Mouse (Mus musculus): ENCODE measurements around the gene 1110059G10Rik. TPM values are rescaled to one million over a fixed set of nuclear protein-coding genes. Genes with fewer than 3 reads are reported as not detected.

Gene 1110059G10Rik
- total and polyA plus RNA-seq, 3 experiments, result 8.7 to 20.9 TPM; not detected in 1

- H3K36me3 ChIP-seq (ENCODE audit: control insufficient read depth in 1 of 2, insufficient read depth in 2 of 2, low read length in 2 of 2), result no peaks in the 10 kb centered on the region
- H3K4me3 ChIP-seq (ENCODE audit: control insufficient read depth in 1 of 2, insufficient read depth in 1 of 2, low read depth in 2 of 2, low read length in 2 of 2), result no peak overlapping the region
- no peak overlapping the region for H3K27ac ChIP-seq (ENCODE audit: control insufficient read depth, low read depth, low read length)
Observed at GRCm38 (mm10) chr9:122928915-122929314, 21.9 kb downstream of the 1110059G10Rik start.

GRCm38 (mm10) chr9:122922936-122923381 lies 27.8 kb downstream of the 1110059G10Rik start, which contains the start of gene Zfp105:
TSS of gene Zfp105 (plus strand) at chr9:122923072.
- H3K4me3 ChIP-seq (ENCODE audit: control insufficient read depth in 1 of 2, insufficient read depth in 1 of 2, low read depth in 2 of 2, low read length in 2 of 2), result no peak within 1 kb of the TSS
- TF ChIP-seq MXI1 (IDR thresholded peaks at IDR 0.05; ENCODE audit: low read depth, low read length) (no peak), NELFE (IDR thresholded peaks at IDR 0.05; ENCODE audit: low read depth, low read length) (no peak), GABPA (IDR thresholded peaks at IDR 0.05; ENCODE audit: low read depth, low read length) (no peak), SMC3 (IDR thresholded peaks at IDR 0.05; ENCODE audit: low read depth, low read length) (no peak), TBP (IDR thresholded peaks at IDR 0.05; ENCODE audit: low read depth, low read length) (no peak), ELF1 (IDR thresholded peaks at IDR 0.05; ENCODE audit: low read depth, low read length) (no peak), USF1 (IDR thresholded peaks at IDR 0.05; ENCODE audit: low read depth, low read length) (no peak), ZMIZ1 (IDR thresholded peaks at IDR 0.05; ENCODE audit: low read depth, low read length) (no peak), MAFK (IDR thresholded peaks at IDR 0.05; ENCODE audit: borderline replicate concordance, low read depth, low read length) (no peak), ZC3H11A (IDR thresholded peaks at IDR 0.05; ENCODE audit: low read depth, low read length) (no peak), GATA1 (IDR thresholded peaks at IDR 0.05; ENCODE audit: low read depth, low read length) (no peak), RAD21 (IDR thresholded peaks at IDR 0.05; ENCODE audit: low read depth, low read length) (no peak)
- DNase-seq (ENCODE audit: low read depth, low spot score), result no peak
- H3K4me1 ChIP-seq (ENCODE audit: control insufficient read depth in 1 of 2, insufficient read depth in 2 of 2, low read length in 2 of 2), result no peaks in the 10 kb centered on the region
- no peaks in the 10 kb centered on the region for H3K9me3 ChIP-seq (replicated peaks; ENCODE audit: insufficient read depth, low read length)
- H3K36me3 ChIP-seq (ENCODE audit: control insufficient read depth in 1 of 2, insufficient read depth in 2 of 2, low read length in 2 of 2), result no peaks in the 10 kb centered on the region
- H3K27ac ChIP-seq (ENCODE audit: control insufficient read depth, low read depth, low read length), result no peak within 1 kb of the TSS
- H3K79me2 ChIP-seq (ENCODE audit: control insufficient read depth, insufficient read depth, low read length, poor library complexity), result no peaks in the 10 kb centered on the region
- no peak within 1 kb of the TSS for H3K9ac ChIP-seq (ENCODE audit: control insufficient read depth, low read depth, low read length, poor library complexity, severe bottlenecking)
- peaks cover 2 to 6% of the 10 kb centered on the region in 2 experiments for H3K27me3 ChIP-seq (ENCODE audit: control insufficient read depth in 1 of 2, insufficient read depth in 2 of 2, low read length in 2 of 2)

More at GRCm38 (mm10) chr9:122928915-122929314, 21.9 kb downstream of the 1110059G10Rik start:
- peaks cover 2 to 5% of the 10 kb centered on the region in 2 experiments; a peak in 3 of 4 replicates for H3K27me3 ChIP-seq (ENCODE audit: control insufficient read depth in 1 of 2, insufficient read depth in 2 of 2, low read length in 2 of 2)
- TF ChIP-seq EP300 (IDR thresholded peaks at IDR 0.05; ENCODE audit: low read depth in 1 of 2, low read length in 2 of 2), result peak in 1 of 2 experiments; percentile 30; a peak in 1 of 4 replicates
- peak; percentile 64; the same call in 1 of the 2 replicates for TF ChIP-seq TCF12 (IDR thresholded peaks at IDR 0.05; ENCODE audit: low read depth, low read length)
- no peak for TF ChIP-seq TBP (IDR thresholded peaks at IDR 0.05; ENCODE audit: low read depth, low read length)
- H3K9me3 ChIP-seq (replicated peaks; ENCODE audit: insufficient read depth, low read length), result no peaks in the 10 kb centered on the region
- H3K9ac ChIP-seq (ENCODE audit: control insufficient read depth, low read depth, low read length, poor library complexity, severe bottlenecking), result no peak overlapping the region
- peak; percentile 10 for DNase-seq (ENCODE audit: low read depth, low spot score)
- no peaks in the 10 kb centered on the region; a peak in 1 of 4 replicates for H3K4me1 ChIP-seq (ENCODE audit: control insufficient read depth in 1 of 2, insufficient read depth in 2 of 2, low read length in 2 of 2)
- no peaks in the 10 kb centered on the region for H3K79me2 ChIP-seq (ENCODE audit: control insufficient read depth, insufficient read depth, low read length, poor library complexity)

GRCm38 (mm10) chr9:122922436-122922835 lies 28.4 kb downstream of the 1110059G10Rik start:
- H3K9ac ChIP-seq (ENCODE audit: control insufficient read depth, low read depth, low read length, poor library complexity, severe bottlenecking), result no peak overlapping the region
- H3K27ac ChIP-seq (ENCODE audit: control insufficient read depth, low read depth, low read length), result no peak overlapping the region
- TF ChIP-seq EP300 (IDR thresholded peaks at IDR 0.05; ENCODE audit: low read depth in 1 of 2, low read length in 2 of 2), result no peak
- no peak for TF ChIP-seq TCF12 (IDR thresholded peaks at IDR 0.05; ENCODE audit: low read depth, low read length)
- no peak for TF ChIP-seq ZKSCAN1 (IDR thresholded peaks at IDR 0.05; ENCODE audit: low read depth, low read length)
- no peak for TF ChIP-seq MXI1 (IDR thresholded peaks at IDR 0.05; ENCODE audit: low read depth, low read length)
- TF ChIP-seq RAD21 (IDR thresholded peaks at IDR 0.05; ENCODE audit: low read depth, low read length), result no peak
- no peak for TF ChIP-seq CHD2 (IDR thresholded peaks at IDR 0.05; ENCODE audit: low read length)
- no peak for TF ChIP-seq POLR2AphosphoS2 (IDR thresholded peaks at IDR 0.05; ENCODE audit: low read length)
- no peak overlapping the region for H3K4me3 ChIP-seq (ENCODE audit: control insufficient read depth in 1 of 2, insufficient read depth in 1 of 2, low read depth in 2 of 2, low read length in 2 of 2)
- H3K27me3 ChIP-seq (ENCODE audit: control insufficient read depth in 1 of 2, insufficient read depth in 2 of 2, low read length in 2 of 2), result peaks cover 2 to 6% of the 10 kb centered on the region in 2 experiments
- H3K36me3 ChIP-seq (ENCODE audit: control insufficient read depth in 1 of 2, insufficient read depth in 2 of 2, low read length in 2 of 2), result no peaks in the 10 kb centered on the region
- no peaks in the 10 kb centered on the region for H3K79me2 ChIP-seq (ENCODE audit: control insufficient read depth, insufficient read depth, low read length, poor library complexity)
- no peaks in the 10 kb centered on the region for H3K4me1 ChIP-seq (ENCODE audit: control insufficient read depth in 1 of 2, insufficient read depth in 2 of 2, low read length in 2 of 2)
- DNase-seq (ENCODE audit: low read depth, low spot score), result no peak
- no peaks in the 10 kb centered on the region for H3K9me3 ChIP-seq (replicated peaks; ENCODE audit: insufficient read depth, low read length)

All from MEL (cell line).